Mouse (Mus musculus): Measurements from ENCODE around the gene Kif26b.
A peak's percentile ranks its signal among the peaks of the same experiment; 100 is the strongest.

Gene Kif26b

DNA sequence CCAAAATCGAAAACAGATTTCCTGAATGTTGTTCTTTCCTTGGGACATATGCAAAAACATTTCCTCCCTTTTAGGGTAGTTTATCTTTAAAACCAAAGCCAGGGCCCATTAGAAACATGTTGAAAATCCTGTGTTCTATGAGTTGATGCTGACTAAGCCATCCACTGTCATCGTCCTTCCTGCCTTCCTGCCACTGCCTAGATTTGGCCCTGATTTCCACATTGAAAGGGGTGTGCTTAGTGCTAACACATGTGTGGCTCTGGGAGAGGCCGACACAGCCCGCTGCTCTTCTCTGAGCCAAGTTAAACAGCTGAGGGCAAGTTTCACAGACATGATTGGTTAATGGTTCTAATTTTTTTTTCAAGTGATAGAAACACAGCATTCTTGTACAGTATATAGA, 407.5 kb downstream of the Kif26b start:
- no peak for DNase-seq

DNA sequence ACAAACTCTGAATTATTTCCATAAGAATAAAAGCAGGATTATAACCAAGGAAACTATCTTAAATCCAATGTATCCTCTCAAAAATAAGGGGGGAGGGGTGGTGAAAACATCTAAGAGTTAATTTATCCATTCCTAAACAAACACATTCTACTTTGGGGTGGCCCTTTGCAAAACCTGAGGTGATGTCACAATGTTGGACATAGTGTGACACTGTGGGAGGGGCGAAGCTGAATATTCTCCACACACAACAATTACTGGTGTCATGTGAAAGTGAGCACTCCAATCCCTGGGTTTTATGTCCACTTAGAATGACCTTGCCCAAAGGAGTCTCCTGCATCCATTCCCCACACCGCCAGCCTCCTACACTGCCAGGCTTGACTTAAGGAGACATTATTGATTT, 408.1 kb downstream of the Kif26b start:
- DNase-seq, result no peak

DNA sequence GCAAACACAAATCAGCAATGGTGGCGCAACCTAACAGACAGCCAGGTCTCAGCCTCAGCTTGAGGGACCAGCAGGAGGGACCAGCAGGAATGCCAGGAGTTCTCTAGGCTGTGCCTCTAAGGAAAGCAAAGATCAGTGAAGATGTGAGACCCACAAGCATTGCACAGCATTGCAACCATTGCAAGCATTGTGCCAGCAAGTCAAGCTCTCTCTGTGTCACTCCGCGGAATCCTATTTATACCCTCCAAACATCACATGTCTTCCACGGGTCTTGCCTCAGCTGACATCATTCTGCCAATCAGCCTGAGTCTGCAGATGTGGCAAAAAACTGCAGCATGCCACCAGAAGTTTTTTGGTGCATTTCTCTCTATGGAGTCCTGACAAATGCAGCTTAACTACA, 411.4 kb downstream of the Kif26b start:
- DNase-seq, result no peak

DNA sequence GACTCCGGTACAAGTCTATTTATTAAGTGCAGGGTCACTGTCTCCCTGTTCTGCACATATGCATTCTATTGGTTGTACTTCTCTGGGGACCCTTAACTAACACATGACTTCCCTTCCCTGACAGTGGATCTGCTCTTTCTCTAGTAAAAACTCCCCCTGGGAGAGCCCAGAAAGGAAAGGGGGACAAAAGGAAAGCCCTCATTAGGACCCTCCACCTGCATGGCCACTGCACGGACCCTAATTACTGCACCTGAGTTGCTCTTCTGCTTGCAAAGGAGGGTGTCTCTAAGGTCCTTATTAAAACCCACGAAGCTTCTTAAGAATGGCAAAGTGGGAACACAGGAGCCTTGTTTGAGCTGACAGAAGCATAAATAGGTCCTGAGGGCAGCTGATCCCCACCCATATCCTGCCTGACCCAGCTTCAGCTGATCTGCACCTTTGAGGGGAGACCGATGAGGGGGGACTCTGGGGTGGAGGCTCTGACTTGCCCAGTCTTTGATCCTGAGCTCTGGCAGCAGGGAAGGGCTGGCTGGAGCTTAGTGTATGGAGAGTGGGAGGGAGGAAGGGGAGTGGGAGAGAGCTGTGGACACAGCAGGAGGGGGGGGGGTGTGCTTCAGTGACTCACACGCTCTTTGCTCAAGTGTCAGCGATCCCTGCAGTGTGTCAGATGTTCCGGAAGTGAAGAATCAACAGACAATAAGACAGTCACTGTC, 413.5 kb downstream of the Kif26b start:
- no peak for DNase-seq

DNA sequence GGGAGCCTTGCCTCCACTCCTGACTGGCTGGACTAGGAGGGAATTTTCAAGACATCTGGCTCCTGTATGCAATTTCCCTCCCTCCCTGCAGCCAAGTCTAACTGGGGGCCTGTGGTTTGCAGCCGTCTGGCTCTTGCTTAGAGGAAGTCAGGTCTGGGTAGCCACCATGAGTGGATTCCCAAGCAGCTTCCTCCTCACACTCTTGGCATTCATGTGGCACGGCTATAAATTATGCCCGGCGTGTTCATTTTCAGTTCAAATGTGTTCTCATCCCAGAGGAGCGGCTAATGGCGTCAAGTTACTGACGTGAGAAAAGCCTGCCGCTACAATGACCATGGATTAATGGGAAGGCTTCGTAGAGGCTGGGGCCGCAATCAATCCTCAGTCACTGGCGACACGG, 424.0 kb downstream of the Kif26b start:
- DNase-seq, result no peak

DNA sequence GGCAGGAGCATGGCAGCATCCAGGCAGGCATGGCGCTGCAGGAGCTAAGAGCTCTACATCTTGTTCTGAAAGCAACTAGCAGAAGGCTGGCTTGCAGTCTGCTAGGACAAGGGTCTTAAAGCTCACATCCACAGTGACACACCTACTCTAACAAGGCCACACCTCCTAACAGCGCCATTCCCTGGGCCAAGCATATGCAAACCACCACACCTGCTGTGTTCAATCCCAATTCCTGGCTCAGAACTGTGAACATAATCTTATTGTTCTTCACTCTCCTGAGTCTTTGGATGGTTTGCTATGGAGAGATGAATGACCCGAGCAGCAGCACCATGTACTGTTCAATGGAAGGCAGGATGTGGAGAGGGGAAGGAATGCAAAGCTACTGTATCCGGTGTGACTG, 429.7 kb downstream of the Kif26b start:
- no peak for DNase-seq

DNA sequence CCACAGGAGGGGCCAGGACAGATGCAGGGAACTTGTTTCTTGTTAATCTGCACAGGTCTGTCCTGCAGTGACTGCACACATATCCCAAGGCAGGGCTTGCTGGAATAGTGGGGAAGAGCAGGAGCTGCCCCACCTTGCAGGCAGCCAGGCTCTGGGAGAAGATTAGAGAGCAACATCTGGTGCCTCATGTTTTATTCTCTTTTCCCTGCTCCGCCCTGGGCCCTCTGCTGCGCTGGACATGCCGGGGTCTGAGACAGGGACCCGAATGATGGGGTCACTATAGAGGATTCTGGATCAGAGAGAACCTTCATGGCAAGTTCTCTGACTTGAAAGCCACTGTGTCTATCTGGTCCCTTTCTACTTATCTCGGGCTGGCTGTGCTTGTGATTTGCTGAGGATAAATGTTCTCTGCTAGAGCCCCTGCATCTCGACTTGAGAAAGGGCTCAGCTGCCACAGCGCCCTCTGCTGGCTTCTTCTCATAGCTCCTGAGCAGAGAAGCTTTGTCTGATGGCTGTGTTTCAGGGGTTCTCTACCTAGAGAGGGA, 431.2 kb downstream of the Kif26b start:
- DNase-seq, result peak; percentile 90 to 91

DNA sequence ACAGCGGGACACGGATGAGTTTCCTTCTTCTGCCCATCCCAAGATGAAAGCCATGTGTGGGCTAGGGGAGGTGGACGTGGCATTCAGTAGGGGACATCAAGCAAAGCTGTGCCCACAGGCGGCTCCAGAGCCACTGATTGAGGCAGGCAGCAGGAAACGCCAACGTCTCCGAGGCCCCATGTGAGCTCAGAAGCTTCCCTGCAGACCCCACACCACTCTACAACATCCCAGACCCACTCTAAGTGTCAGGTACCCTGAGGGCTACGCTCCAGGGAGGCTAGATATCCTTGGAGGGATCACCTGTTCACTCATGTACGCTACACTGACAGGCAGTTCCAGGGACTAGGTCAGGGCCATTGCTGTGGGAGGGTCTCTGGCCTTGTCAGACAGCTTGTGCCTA, 432.7 kb downstream of the Kif26b start:
- DNase-seq, result no peak

DNA sequence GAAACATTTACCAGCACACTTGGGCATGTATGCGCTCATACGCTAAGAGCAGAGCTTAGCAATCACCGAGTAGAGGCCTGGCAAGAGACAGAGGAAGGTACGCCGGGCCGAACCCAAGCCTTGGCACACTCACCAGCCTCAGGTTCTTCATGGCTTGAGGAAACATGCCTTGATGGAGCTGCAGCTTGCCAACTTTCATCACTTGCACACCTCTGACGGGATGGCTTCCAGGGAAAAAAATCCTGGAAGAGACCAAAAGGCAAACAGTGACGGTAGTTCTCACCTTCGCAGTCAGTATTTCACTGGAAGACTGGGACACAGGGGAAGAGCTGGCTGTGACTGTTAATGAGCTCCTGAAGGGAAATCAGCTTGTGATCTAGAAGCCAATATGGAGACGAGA, 443.1 kb downstream of the Kif26b start:
- peak in 1 of 2 experiments; percentile 39 for DNase-seq

DNA sequence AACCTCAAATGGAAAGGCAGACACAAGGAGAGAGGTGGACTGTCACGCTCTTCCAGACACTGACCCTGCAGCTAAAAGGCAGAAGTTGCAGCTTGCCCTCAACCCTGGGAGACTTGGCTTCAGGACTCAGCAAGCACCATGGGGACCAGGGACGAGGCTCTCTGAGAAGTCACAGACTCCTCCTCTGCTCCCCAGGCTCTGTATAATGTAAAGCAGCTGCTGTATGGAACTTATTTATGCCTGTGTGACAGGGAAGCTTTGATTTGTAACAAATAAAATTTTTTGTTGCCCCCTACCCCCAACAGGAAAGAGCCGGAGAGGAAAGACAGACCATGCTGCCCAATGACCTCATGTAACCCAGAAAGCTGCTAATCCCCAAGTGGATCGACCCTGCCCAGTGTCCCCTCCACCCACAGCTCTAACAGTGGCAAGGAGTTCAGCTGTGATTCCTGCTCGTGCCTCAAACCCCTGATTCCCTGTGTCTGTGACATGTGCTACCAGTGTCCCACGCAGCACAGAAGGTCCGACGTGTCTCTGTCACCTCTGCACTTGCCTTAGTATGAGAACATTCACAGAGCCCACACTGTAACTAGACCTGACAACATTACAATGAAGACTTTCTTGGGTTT, 449.8 kb downstream of the Kif26b start:
- no peak for DNase-seq

DNA sequence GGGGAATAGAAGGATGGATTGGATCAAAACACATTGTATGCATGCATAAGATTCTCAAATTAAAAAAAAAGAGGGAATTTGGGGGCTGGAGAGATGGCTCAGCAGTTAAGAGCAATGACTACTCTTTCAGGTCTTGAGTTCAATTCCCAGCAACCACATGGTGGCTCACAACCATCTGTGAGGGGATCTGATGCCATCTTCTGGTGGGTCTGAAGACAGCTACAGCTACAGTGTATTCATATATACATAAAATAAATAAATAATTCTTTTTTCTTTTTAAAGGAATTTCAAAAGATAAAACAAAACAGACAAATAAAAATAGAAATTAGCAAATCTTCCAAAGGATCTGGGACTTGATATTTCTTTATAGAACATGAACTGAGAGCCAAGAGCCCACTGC, 451.3 kb downstream of the Kif26b start:
- no peak for DNase-seq

DNA sequence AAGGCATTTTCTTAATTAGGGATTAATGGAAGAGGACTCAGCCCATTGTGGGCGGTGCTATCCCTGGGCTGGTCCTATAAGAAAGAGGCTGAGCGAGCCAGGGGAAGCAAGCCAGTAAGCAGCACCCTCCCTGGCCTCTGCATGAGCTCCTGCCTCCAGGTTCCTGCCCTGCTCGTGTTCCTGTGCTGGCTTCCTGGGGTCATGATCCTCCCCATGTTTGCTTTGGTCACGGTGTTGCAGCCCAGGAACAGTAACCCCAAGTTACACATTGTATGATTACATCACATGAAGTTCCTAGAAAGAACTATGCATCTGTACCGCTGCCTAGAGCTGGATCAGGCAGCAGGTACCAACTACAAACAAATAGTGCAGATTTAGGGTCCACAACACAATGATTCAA, 452.7 kb downstream of the Kif26b start:
- DNase-seq, result no peak

DNA sequence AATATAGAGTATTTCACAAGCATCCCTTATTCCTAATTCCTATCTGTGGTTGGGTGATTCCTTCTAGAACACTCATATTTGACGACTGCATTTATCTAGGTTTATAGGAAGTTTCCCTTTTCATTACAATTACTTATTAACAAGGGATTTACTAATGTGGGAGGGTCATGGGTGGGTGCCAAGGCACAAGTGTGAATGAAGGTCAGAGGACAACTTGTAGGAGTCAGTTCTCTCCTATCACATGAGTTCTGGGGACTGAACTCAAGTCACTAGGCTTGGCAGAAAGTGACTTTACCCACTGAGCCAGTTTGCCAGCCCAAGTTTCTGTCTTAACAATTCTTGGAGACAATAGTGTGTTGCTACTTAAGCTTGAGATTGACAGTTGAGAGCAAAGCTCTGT, 459.3 kb downstream of the Kif26b start:
- DNase-seq, result no peak

All from cerebellum, postnatal 36 days (tissue).